Mouse (Mus musculus): ENCODE results near the gene Hmgcr. TPM values are rescaled to one million over a fixed set of nuclear protein-coding genes. Genes with fewer than 3 reads are reported as not detected.

Hmgcr gene
- total RNA-seq (2022), result 1 to 10 TPM; 5.5 to 8.7 (median 7.1) TPM

- DNase-seq (ENCODE audit: low spot score), result peak; percentile 97
Measured at GRCm38 (mm10) chr13:96670406-96671077, at the start of gene Hmgcr. Gene Hmgcr, minus strand, starts transcription at chr13:96670936.

- no peak for DNase-seq (ENCODE audit: low spot score)
Measured at GRCm38 (mm10) chr13:96720003-96720402, 49.3 kb upstream of the Hmgcr start.

- DNase-seq (ENCODE audit: low spot score), result no peak
Measured at GRCm38 (mm10) chr13:96717821-96718220, 47.1 kb upstream of the Hmgcr start.

- DNase-seq (ENCODE audit: low spot score), result no peak
Measured at GRCm38 (mm10) chr13:96716311-96716710, 45.6 kb upstream of the Hmgcr start.

- DNase-seq (ENCODE audit: low spot score), result no peak
Measured at GRCm38 (mm10) chr13:96709269-96710233, 38.8 kb upstream of the Hmgcr start.

GRCm38 (mm10) chr13:96702567-96703278 is 32.0 kb upstream of the Hmgcr start:
- DNase-seq (ENCODE audit: low spot score), result no peak

- peak; percentile 41 for DNase-seq (ENCODE audit: low spot score)
Measured at GRCm38 (mm10) chr13:96697805-96698586, 27.3 kb upstream of the Hmgcr start.

GRCm38 (mm10) chr13:96695428-96695827 is 24.7 kb upstream of the Hmgcr start:
- no peak for DNase-seq (ENCODE audit: low spot score)

GRCm38 (mm10) chr13:96689901-96690300 is 19.2 kb upstream of the Hmgcr start:
- no peak for DNase-seq (ENCODE audit: low spot score)

GRCm38 (mm10) chr13:96687261-96687660 is 16.5 kb upstream of the Hmgcr start:
- no peak for DNase-seq (ENCODE audit: low spot score)

- no peak for DNase-seq (ENCODE audit: low spot score)
Measured at GRCm38 (mm10) chr13:96684779-96685178, 14.0 kb upstream of the Hmgcr start.

GRCm38 (mm10) chr13:96681088-96681620 is 10.4 kb upstream of the Hmgcr start:
- no peak for DNase-seq (ENCODE audit: low spot score)

GRCm38 (mm10) chr13:96680163-96681087 is 9.7 kb upstream of the Hmgcr start:
- no peak for DNase-seq (ENCODE audit: low spot score)

GRCm38 (mm10) chr13:96678616-96679015 is 7.9 kb upstream of the Hmgcr start:
- no peak for DNase-seq (ENCODE audit: low spot score)

- no peak for DNase-seq (ENCODE audit: low spot score)
Measured at GRCm38 (mm10) chr13:96677071-96677470, 6.3 kb upstream of the Hmgcr start.

GRCm38 (mm10) chr13:96675756-96676155 is 5.0 kb upstream of the Hmgcr start:
- DNase-seq (ENCODE audit: low spot score), result no peak

- no peak for DNase-seq (ENCODE audit: low spot score)
Measured at GRCm38 (mm10) chr13:96673817-96674216, 3.1 kb upstream of the Hmgcr start.

GRCm38 (mm10) chr13:96672276-96672675 is 1.5 kb upstream of the Hmgcr start:
- no peak for DNase-seq (ENCODE audit: low spot score)

- no peak for DNase-seq (ENCODE audit: low spot score)
Measured at GRCm38 (mm10) chr13:96671906-96672234, 1.1 kb upstream of the Hmgcr start.
